Mouse (Mus musculus): Measurements from ENCODE around the gene Man1a2.

DNA sequence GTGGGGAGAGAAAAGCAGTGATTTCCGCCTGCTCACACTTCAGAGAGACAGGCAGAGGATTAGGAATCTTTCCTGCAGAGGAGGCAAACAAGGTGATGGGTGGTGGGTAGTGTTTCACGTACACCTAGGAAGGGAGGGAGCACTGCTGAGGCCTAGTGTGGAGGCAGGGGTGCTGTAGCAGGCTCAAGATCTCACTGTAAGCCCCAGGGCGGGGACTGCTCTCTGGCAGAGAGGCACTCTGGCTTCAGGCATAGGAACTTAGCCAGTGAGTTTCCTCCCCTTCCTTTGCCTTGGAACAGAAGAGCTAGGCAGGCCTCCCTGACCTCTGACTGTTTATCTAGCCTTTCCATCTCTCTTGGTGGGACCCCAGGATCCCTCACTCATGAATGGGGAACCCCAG is 150.0 kb downstream of the Man1a2 start:
- TF ChIP-seq POLR2A (IDR thresholded peaks at IDR 0.05; ENCODE audit: insufficient read length, low read depth) (no peak), POLR2AphosphoS2 (IDR thresholded peaks at IDR 0.05; ENCODE audit: insufficient read length, low read depth) (no peak), MYOG (IDR thresholded peaks at IDR 0.05; ENCODE audit: control insufficient read depth in 1 of 3, insufficient read depth in 1 of 3, insufficient read length in 2 of 3, low read depth in 2 of 3) (no peak), MAX (IDR thresholded peaks at IDR 0.05; ENCODE audit: low read depth) (no peak), USF1 (IDR thresholded peaks at IDR 0.05; ENCODE audit: low read depth) (no peak), TCF12 (IDR thresholded peaks at IDR 0.05; ENCODE audit: insufficient read depth, poor library complexity, severe bottlenecking) (no peak), E2F4 (IDR thresholded peaks at IDR 0.05; ENCODE audit: insufficient read depth) (no peak), CEBPB (IDR thresholded peaks at IDR 0.05; ENCODE audit: insufficient read depth, poor library complexity, severe bottlenecking) (no peak), MYOD1 (IDR thresholded peaks at IDR 0.05; ENCODE audit: control insufficient read depth in 1 of 3, insufficient read length in 2 of 3, low read depth in 2 of 3) (no peak), REST (IDR thresholded peaks at IDR 0.05; ENCODE audit: insufficient read depth, insufficient read length) (no peak), SRF (IDR thresholded peaks at IDR 0.05; ENCODE audit: control insufficient read depth, insufficient read length, low read depth) (no peak)
